Mouse (Mus musculus): Measurements from ENCODE around the gene Rgs9. TPM values are rescaled to one million over a fixed set of nuclear protein-coding genes. Genes with fewer than 3 reads are reported as not detected.
A peak's percentile ranks its signal among the peaks of the same experiment; 100 is the strongest.

The Rgs9 gene
- polyA plus RNA-seq, 2 experiments from 2014 or later: 3.3 to 5.5 TPM

DNA sequence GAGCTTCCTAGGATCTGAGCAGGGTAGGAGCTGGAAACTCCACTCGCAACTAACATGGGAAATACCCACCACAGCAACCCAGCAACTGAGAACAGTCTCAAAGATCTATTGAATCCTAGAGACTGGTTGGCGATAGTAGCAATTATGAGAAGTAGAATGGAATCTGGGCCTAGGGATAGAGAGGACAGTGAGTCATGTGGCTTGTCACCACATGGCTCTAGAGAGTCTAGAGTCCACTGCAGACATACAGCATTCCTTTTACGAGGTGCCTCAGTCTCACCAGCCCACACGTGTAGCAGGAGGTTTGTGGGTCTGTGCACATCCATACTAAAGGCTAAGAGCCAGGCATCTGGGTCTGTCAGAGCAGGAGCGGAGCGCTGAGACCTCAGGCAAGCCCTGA is 59.3 kb downstream of the Rgs9 start:
- no peak for ATAC-seq

DNA sequence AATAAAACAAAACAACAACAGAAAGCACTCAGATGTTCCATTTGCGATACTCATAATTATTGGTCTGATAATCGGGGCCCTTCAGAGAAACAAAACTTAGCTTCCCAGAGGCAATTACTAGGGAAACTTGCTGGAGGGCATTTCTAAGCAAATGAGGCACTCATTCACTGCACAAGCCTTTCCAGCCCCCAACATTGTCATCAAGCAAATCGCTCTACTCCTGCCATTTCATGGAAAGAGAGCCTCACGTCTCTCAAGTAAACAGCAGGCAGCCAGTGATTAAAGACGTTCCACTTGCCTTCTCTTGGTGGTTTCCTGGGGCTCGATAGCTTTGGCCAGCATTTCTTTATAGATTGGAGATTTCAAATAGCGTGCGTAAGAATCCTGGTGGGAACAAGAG is 60.1 kb downstream of the Rgs9 start:
- no peak for ATAC-seq

GRCm38 (mm10) chr11:109233627-109234026 is 64.3 kb downstream of the Rgs9 start:
- ATAC-seq: no peak

GRCm38 (mm10) chr11:109232811-109233210 is 65.1 kb downstream of the Rgs9 start:
- ATAC-seq: no peak

GRCm38 (mm10) chr11:109227139-109227538 is 70.8 kb downstream of the Rgs9 start:
- no peak for ATAC-seq

GRCm38 (mm10) chr11:109221209-109222007 is 76.5 kb downstream of the Rgs9 start:
- ATAC-seq: no peak

GRCm38 (mm10) chr11:109218722-109219430 is 79.1 kb downstream of the Rgs9 start:
- ATAC-seq: peak; percentile 72

- no peak for ATAC-seq
Observed at GRCm38 (mm10) chr11:109217827-109218536, 79.9 kb downstream of the Rgs9 start.

GRCm38 (mm10) chr11:109210772-109211171 is 87.2 kb downstream of the Rgs9 start:
- no peak for ATAC-seq

DNA sequence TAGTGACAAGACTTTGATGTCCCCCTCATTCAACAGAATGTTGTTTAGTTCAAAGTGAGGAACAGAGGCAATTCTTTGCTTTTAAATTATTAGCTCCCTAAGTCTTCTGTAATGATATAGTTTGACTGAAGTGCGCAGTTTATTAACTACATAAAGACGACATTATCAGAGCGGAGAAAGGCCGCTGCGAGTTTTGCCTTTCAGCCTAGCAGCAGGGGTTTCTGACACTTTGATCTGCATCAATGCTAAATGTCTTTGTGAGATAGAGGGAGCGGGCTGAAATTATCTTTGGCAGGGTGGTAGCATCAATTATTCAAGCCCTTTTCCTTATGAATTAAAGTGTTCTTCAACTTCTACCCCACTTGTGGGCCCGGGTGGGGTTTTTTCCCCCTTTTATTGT is 87.6 kb downstream of the Rgs9 start:
- ATAC-seq: no peak

DNA sequence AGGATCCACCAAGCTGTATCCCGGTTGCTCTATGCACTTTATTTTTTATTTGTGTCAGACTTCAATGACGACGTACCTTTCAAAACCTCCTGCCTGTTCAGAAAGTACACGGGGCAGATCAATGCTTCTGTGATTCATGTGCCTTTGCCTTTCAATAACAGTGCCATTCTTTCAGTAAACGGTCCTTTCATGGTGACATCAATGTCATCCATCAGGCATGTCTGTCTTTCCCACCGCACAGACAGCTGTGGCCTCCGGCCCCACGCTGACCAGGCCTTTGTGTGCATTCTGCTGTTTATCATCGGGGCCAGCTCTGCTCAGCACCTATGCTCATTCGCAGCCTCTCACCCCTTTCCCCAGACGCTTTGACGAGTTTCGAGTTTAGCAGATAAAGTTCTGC is 91.2 kb downstream of the Rgs9 start:
- no peak for ATAC-seq

- ATAC-seq: no peak
Observed at GRCm38 (mm10) chr11:109206028-109206427, 91.9 kb downstream of the Rgs9 start.

DNA sequence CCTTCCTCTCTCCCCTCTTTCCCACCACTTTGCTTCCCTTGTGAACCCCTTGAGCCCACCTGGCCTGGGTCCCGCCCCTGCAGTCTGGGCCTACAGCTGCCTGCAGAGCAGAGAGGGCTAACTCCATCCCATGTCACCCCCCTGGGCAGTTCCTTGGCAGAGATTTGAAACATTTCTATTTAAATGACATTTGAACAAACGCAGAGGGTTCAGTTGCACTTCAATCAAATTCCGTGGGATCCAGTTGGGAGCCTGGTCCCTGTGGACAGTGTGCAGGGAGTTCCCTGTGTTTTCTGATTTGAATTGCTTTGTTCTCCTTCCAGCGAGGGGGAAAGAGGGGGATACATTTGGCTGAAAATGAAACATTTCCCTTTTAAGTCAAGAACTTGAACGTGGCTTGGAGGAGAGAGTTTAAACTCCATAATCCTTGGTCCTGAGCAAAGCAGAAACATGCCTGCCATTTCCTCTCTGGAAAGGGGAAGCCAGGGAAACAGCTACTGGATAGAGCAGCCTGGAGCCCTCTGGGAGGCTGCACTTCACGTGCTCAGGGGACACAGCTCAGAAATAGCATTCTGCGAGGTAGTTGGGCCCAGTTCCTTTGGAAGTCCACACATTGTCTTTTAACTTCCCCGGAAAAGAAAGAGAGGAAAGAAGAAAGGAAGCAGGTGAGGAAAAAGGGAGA is 98.2 kb downstream of the Rgs9 start:
- ATAC-seq: no peak

- ATAC-seq: no peak
Observed at GRCm38 (mm10) chr11:109192673-109193557, 105.0 kb downstream of the Rgs9 start.

DNA sequence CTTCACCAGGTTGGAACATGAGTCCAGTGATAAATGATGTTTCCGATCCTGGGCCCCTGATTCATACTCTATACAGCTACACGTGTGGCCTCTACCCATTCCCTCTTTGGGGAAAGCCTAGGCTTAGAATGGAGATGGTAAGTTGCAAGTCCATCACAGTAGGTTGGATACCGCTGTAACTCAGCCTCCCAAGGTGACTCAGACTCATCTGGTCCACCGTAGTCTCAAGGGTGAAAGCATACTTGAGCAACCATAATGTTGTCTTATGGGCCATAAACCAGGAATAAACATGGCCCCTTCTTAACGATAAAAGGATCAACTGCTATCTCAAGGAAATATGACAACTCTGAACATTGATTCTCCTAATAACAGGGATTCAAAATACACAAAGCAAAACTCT is 109.7 kb downstream of the Rgs9 start:
- no peak for ATAC-seq

DNA sequence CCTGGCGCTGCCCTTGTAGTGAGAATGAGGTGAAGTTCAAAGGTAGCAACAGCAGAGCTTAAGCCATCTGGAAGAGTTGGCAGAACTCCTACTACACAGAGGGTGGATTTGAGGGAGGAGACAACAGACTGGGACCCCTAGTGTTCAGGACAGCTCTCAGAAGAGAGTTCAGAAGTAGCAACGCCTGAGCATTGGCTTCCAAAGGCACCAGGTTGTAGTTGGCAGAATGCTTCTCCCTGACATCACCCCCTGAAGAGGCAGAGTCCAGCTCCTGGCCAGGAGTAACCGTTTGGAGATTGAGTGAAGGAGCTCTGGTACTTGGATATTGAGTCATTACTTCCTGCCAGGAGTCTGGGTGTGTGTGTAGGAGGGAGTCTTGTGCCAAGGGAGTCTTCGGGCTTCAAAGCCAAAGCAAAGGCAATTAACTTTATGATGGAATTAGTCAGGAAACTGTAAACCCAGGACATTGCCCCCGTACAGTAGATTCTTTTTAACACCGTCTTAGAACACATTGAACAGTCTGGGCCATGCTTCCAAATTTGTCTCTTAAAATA is 110.2 kb downstream of the Rgs9 start:
- ATAC-seq: no peak

DNA sequence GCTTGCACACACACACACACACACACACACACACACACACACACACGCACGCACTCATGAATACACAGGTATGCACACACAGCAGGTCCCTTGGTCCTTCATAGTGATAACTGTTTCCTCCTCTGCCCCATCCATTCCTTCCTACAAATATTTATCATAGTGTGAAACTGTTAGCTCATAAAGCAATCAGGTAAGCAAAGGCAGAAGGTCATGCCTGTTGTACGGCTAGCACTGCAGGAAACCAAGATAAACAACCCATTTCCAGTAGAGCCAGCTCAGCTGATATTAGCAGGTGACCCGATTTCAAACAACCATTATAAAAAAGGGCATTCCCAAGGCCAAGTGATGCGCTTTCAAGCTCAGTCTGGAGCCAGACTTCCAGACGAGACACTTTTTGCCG is 116.8 kb downstream of the Rgs9 start:
- ATAC-seq: no peak

GRCm38 (mm10) chr11:109180290-109180689 is 117.6 kb downstream of the Rgs9 start:
- no peak for ATAC-seq

GRCm38 (mm10) chr11:109178788-109179518 is 119.0 kb downstream of the Rgs9 start:
- ATAC-seq: no peak

DNA sequence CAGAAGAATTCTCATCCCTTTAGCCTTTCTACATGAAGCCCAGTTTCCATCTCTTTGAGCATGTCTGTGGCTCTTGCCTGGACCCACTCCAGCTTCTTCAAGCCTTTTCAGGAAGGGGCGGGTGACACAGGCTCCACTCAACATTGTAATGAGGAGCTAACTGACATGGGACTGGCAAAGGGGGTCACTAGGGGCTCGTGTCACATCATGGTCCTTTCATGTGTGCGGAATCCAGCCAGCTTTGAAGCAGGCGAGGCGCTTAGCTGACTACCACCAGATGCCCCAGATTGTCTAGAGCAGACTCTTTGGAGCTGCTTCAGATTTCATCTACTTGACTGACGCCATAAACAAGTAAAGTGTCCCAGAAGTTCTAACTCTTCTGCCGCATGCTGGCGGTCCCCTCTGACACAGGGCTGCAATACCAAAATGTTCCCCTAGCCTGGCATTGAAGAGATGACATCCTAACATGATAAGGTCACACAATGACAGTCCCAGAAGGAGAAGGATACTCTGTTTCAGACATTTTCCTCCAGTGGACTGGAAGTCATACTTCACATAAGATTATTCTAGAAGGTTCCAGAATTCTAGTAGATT is 122.5 kb downstream of the Rgs9 start:
- ATAC-seq: no peak
